Mouse (Mus musculus): ENCODE data around the gene Dcaf10. TPM values are rescaled to one million over a fixed set of nuclear protein-coding genes. Genes with fewer than 3 reads are reported as not detected.
"Not testable (repeated sequence)": the region's sequence is repeated elsewhere in the genome, so short reads cannot be mapped to it uniquely, and the experiment has no call there.

The Dcaf10 gene
- polyA plus RNA-seq, 1 experiment: 6.4 TPM

GRCm38 (mm10) chr4:45392572-45392971, 50.7 kb downstream of the Dcaf10 start:
- WGBS: 67% methylated on average over 11 of the region's 11 CpGs
- DNase-seq (ENCODE audit: low read depth, low spot score): no peak

GRCm38 (mm10) chr4:45392994-45393393, 51.1 kb downstream of the Dcaf10 start:
- no peak for DNase-seq (ENCODE audit: low read depth, low spot score)
- 72% methylated on average over 8 of the region's 8 CpGs for WGBS

GRCm38 (mm10) chr4:45393658-45394057, 51.8 kb downstream of the Dcaf10 start:
- no peak for DNase-seq (ENCODE audit: low read depth, low spot score)
- 32% methylated on average over 5 of the region's 5 CpGs for WGBS

- WGBS: 66% methylated on average over 6 of the region's 6 CpGs
- not testable (repeated sequence) for DNase-seq (ENCODE audit: low read depth, low spot score)
Measured at GRCm38 (mm10) chr4:45396211-45396610, 54.3 kb downstream of the Dcaf10 start.

GRCm38 (mm10) chr4:45398315-45398714, 56.4 kb downstream of the Dcaf10 start:
- DNase-seq (ENCODE audit: low read depth, low spot score): not testable (repeated sequence)
- WGBS: 60% methylated on average over 5 of the region's 5 CpGs

- DNase-seq (ENCODE audit: low read depth, low spot score): no peak
- 96% methylated on average over 45 of the region's 45 CpGs for WGBS
Measured at GRCm38 (mm10) chr4:45399421-45400210, 57.7 kb downstream of the Dcaf10 start.

GRCm38 (mm10) chr4:45402281-45402680, 60.4 kb downstream of the Dcaf10 start:
- 91% methylated on average over 4 of the region's 4 CpGs for WGBS
- DNase-seq (ENCODE audit: low read depth, low spot score): no peak

GRCm38 (mm10) chr4:45402878-45403498, 61.1 kb downstream of the Dcaf10 start:
- 42% methylated on average over 7 of the region's 7 CpGs for WGBS

GRCm38 (mm10) chr4:45403499-45403878, 61.6 kb downstream of the Dcaf10 start:
- 39% methylated on average over 7 of the region's 7 CpGs for WGBS
- no peak for DNase-seq (ENCODE audit: low read depth, low spot score)

More at GRCm38 (mm10) chr4:45402878-45403498, 61.1 kb downstream of the Dcaf10 start:
- no peak for DNase-seq (ENCODE audit: low read depth, low spot score)

GRCm38 (mm10) chr4:45404086-45404485, 62.2 kb downstream of the Dcaf10 start:
- no peak for DNase-seq (ENCODE audit: low read depth, low spot score)

GRCm38 (mm10) chr4:45405315-45405714, 63.4 kb downstream of the Dcaf10 start:
- DNase-seq (ENCODE audit: low read depth, low spot score): no peak

More at GRCm38 (mm10) chr4:45404086-45404485, 62.2 kb downstream of the Dcaf10 start:
- 94% methylated on average over 7 of the region's 7 CpGs for WGBS

GRCm38 (mm10) chr4:45406397-45406796, 64.5 kb downstream of the Dcaf10 start:
- no peak for DNase-seq (ENCODE audit: low read depth, low spot score)
- 80% methylated on average over 7 of the region's 7 CpGs for WGBS

More at GRCm38 (mm10) chr4:45405315-45405714, 63.4 kb downstream of the Dcaf10 start:
- WGBS: 24% methylated on average over 7 of the region's 7 CpGs

GRCm38 (mm10) chr4:45407001-45407702, 65.3 kb downstream of the Dcaf10 start:
- WGBS: 28% methylated on average over 5 of the region's 5 CpGs
- no peak for DNase-seq (ENCODE audit: low read depth, low spot score)

- WGBS: 1% methylated on average over 19 of the region's 19 CpGs
- DNase-seq (ENCODE audit: low read depth, low spot score): no peak
Measured at GRCm38 (mm10) chr4:45407703-45408334, 65.9 kb downstream of the Dcaf10 start.

GRCm38 (mm10) chr4:45408427-45409132, 66.7 kb downstream of the Dcaf10 start, which contains the start of gene Slc25a51:
TSS of gene Slc25a51 (minus strand) at chr4:45408766.
- peak; percentile 79 for DNase-seq (ENCODE audit: low read depth, low spot score)
- under 1% methylated on average over 48 of the region's 67 CpGs for WGBS

GRCm38 (mm10) chr4:45409270-45409669, 67.4 kb downstream of the Dcaf10 start:
- 1% methylated on average over 10 of the region's 10 CpGs for WGBS
- DNase-seq (ENCODE audit: low read depth, low spot score): peak; percentile 98

- DNase-seq (ENCODE audit: low read depth, low spot score): no peak
- WGBS: 94% methylated on average over 8 of the region's 8 CpGs
Measured at GRCm38 (mm10) chr4:45411181-45411790, 69.4 kb downstream of the Dcaf10 start.

GRCm38 (mm10) chr4:45412433-45413192, 70.7 kb downstream of the Dcaf10 start:
- 83% methylated on average over 16 of the region's 16 CpGs for WGBS
- no peak for DNase-seq (ENCODE audit: low read depth, low spot score)
